Mouse (Mus musculus) yolk sac, embryonic 10.5 days (tissue): Measurements from ENCODE around the gene Vmn2r51.
"Not testable (repeated sequence)": the region's sequence is repeated elsewhere in the genome, so short reads cannot be mapped to it uniquely, and the experiment has no call there.

ENCODE experiments used
- DNase-seq: peaks from one replicate; pipeline ENCODE4 v3.0.0-alpha.2; 2017; ENCODE audit warnings: low spot score

Gene Vmn2r51

DNA sequence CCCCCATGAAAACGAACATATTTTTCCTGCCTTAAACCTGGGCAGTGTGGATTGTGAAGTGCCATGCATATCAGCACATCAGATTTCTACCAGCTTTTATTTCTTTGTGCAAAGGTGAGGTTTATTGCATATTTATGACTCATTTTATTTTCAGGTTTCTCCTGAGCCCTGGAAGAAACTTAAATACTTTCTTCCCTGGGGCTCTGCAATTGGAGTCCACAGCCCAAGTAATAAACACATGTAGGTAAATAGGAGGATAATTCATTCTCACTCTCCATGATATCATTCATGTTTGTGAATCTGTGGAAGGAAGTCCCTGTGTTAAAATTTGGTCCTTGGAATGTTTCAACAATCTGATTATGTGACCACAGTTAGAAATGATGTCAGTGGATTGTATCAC, at the start of gene Vmn2r51:
Vmn2r51 (minus strand) TSS at position 101 of the 400 bp plus-strand sequence.
- DNase-seq, result not testable (repeated sequence)

DNA sequence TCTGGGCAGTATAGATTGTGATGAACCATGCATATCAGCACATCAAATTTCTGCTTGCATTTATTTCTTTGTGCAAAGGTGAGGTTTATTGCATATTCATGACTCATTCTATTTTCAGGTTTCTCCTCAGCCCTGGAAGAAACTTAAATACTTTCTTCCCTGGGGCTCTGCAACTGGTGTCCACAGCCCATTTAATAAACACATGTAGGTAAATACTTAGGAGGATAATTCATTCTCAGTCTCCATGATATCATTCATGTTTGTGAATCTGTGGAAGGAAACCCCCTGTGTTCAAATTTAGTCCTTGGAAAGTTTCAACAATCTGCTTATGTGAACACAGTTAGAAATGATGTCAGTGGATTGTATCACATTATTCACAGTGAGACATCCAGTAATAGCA, 52.3 kb downstream of the Vmn2r51 start, which contains the start of gene Vmn2r50:
Vmn2r50 (minus strand) TSS at position 101 of the 400 bp plus-strand sequence.
- DNase-seq, result not testable (repeated sequence)
